Mouse (Mus musculus) 3134 (cell line): Measurements from ENCODE around the gene Epsti1.
"Not testable (repeated sequence)": the region's sequence is repeated elsewhere in the genome, so short reads cannot be mapped to it uniquely, and the experiment has no call there.

Experiments
- DNase-seq: peaks from one replicate; pipeline ENCODE4 v3.0.0-alpha.2; 2011; ENCODE audit warnings: low spot score; ENCODE audit not compliant: insufficient read length; ENCODE audit errors: extremely low read depth

The Epsti1 gene

DNA sequence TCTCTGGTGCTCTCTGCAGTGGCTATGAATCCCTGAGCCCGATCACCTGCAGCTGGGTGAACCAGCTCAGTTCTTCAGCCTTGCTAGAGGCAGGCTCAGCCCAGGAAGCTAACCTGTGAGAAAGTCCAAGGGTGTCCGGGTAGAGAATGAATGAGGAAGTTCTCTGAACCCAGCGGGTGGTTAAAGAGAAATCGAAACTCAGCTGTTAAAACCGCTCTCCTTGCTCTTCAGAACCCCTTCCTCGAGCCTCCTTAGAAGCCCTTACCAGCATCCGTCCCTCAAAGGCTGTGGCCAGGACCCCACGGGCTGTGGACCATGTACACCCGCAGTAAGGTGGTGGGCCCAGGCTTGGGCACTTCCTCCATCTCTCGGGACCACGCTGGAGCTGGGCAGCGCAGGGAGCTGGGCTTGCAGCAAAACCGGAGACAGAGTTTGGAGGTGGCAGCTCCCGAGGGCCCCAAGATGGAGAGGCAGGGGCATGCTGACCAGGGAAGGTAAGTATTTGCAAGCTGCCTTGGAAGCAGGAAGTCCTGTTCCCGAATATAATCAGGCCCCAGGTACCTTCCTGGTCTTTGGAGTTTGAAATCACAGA lies at the start of gene Epsti1:
Gene Epsti1, plus strand, starts transcription at position 69 of the 592 bp plus-strand sequence.
- no peak for DNase-seq

DNA sequence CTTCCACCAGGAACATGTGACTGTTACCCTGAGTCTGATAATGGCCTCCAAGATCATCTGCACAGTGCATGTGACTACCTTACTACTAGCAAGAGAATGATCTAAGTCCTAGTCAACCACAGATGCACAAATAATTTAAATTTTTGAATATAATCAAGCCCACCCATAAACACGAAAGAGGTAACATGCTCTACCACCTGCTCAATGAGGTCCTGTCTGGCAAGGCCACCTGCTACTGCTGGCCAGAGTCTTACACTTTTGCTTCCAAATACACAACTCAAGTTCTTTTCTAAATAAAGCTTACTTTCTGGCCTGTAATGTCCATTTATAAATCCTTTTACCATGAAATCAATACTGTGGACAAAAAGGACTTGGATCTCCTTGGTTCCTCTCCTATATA lies 44.1 kb upstream of the Epsti1 start:
- DNase-seq: no peak

GRCm38 (mm10) chr14:77860841-77861560 lies 43.0 kb upstream of the Epsti1 start:
- no peak for DNase-seq

DNA sequence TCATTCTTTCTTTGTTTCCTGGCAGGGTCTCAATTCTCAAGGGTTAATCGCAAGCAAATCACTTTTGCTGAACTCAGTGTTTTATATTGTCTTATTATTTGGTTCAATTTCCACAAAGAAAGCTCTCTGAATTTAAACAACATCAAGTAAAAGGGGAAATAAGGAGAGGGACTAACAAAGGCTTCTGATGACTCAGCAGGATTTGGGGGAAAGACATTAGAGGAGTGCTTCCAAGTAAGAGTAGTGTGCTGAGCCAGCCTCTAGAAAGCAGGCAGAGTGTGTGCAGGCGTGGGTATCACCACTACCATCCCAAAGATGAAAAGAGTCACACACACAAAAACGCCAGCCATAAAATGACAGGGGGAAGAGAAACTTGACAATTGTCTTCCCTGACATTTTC lies 40.0 kb upstream of the Epsti1 start:
- no peak for DNase-seq

GRCm38 (mm10) chr14:77864510-77864909 lies 39.5 kb upstream of the Epsti1 start:
- DNase-seq: no peak

DNA sequence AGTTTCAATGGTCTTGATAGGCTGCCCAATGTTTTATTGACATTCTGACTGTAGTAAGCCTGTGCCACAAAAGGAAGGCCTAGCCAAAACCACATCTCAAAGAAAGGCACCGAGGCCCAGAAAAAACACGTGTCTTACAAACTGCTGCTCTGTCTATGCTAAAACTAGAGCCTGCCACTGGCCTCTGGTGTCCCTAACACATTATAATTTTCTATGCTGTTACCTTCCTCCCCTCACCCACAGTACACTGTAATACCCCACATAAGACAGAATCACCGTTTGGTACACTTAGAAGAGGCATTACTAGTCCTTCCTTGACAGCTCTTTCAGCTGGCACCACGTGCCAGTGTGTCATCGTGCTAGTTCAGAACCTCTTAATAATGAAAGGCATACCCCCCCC lies 36.4 kb upstream of the Epsti1 start:
- no peak for DNase-seq

DNA sequence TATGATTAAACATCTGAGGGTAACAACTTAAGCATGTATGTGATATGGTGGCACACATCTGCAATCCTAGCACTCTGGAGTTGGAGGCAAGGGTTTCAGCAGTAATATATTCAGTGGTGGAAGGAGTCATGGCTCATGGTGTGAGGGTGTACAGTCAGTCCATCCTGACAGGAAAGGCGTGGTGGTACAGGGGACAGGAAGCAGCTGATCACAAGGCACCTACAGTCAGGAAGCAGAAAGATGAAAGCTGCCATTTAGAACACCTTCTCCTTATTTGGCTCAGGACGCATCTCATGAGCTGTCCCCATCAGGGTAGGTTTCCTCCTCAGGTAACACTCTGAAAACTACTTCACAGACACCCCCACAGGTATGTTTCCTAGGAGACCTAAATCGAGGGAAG lies 33.1 kb upstream of the Epsti1 start:
- no peak for DNase-seq

DNA sequence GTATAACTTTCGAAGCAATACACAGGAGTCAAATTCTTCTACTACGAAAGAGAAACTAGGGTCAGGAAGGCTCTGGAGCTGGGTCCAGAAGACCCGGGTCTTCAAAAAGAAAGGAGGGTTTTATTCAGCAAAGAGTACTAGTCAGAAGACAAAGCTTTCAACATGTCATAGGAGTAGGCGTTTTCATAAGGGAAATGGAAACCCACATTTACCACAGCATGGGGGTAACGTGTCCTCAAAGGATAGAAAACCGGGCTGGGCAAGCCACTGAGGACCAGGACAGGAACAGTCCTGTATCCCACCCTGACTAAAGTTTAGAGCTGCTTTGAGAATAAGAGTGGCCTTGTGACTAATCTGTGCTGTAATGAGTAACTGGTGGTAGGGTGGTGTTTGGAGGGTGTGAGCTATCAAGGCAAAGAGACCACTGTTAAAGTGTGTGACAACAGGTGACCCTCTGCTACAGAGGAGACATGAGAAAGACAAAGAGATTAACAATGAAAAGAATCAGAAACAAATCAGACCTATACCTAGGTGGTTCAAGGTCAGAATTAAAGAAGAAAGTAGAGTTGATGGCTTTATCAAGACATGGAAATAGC lies 32.6 kb upstream of the Epsti1 start:
- DNase-seq: no peak

DNA sequence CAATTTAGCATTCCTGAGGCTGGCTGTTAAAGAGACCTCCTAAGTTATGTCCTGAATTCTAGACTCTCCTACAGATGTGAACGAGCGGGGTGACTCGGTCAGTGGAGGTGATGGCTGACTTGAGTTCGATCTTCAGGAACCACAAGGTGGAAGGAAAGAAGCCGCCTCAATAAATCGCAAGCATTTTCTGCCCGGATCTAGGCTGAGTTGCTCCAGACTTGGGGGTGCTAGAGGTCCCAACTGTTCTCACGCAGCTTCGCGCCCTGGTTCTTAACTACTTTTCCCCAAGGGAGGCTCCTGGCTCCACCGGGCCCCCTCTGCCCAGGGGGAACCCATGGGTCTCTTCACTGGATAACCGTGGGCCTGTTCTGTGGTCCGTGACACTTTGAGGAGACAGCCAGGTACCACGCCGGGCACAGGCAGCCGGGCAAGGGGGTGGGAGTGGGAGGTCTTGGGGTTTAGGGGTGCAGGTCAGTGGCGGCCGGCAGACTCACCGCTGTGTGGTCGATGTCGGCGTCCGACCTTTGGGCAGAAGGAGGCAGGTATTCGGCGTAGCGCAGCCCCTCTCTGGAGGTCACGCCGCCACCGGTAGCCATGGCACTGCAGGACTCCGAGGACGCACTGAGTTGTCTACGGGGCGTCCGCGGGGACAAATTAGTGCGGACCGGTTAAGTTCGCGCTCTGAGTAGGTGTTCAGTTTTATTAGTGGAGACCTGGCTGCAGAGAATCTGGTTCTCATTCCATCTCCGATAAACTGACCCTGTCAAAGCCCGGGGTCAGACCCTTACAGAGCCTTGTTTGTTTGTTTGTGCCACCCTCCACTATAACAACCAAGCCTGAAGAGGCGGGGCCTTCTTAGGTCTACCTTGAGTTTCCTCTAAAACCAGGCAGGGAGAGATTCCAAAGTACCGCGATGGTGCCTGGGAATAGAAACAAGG lies 29.5 kb upstream of the Epsti1 start, which contains the start of gene Dnajc15:
Gene Dnajc15, minus strand, starts transcription at position 822 of the 938 bp plus-strand sequence.
- DNase-seq: peak; percentile 73

GRCm38 (mm10) chr14:77876199-77876598 lies 27.8 kb upstream of the Epsti1 start:
- no peak for DNase-seq

- DNase-seq: not testable (repeated sequence)
These were observed 26.2 kb upstream of the Epsti1 start for GRCm38 (mm10) chr14:77877876-77878275.

GRCm38 (mm10) chr14:77881998-77882397 lies 22.0 kb upstream of the Epsti1 start:
- DNase-seq: no peak

DNA sequence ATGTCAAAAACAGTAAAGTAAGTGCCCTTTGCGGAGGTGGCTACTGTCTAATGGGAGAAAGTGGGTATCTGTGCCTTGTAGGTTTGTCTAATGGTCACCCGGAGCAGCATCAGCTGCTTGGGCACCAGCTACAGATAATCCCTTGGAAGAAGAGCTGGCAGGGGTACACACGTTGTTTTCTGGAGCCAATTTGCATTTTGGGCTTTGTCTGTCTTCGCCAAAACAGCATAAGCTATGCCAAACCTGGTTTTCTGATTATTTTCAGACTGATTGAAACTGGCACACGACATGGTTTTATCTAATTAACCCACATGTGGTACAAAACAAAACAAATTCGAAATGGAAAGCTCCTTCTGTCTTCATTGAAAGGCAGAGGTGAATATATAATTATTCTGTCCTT lies 21.4 kb upstream of the Epsti1 start:
- DNase-seq: no peak

GRCm38 (mm10) chr14:77886376-77886775 lies 17.7 kb upstream of the Epsti1 start:
- no peak for DNase-seq

DNA sequence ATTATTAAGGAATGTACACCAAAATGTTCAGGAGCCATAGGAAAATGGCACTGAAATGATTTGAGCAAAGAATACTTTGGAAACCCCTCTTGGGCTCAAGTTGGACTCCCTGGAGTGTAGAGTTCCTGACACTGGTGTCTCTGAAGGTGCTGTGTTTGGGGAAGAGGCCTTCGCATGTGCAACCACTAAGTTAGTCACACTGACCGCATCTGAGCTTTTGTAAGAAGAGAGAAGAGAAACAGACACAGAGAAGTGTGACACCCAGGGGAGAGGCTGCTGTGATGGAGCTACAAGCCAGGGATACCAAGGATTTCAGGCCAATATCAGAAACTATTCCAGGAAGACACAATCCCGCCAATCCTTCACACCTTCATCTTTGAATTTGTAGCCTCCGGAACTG lies 17.1 kb upstream of the Epsti1 start:
- no peak for DNase-seq

GRCm38 (mm10) chr14:77889911-77890310 lies 14.1 kb upstream of the Epsti1 start:
- DNase-seq: no peak

GRCm38 (mm10) chr14:77895951-77896350 lies 8.1 kb upstream of the Epsti1 start:
- DNase-seq: no peak

DNA sequence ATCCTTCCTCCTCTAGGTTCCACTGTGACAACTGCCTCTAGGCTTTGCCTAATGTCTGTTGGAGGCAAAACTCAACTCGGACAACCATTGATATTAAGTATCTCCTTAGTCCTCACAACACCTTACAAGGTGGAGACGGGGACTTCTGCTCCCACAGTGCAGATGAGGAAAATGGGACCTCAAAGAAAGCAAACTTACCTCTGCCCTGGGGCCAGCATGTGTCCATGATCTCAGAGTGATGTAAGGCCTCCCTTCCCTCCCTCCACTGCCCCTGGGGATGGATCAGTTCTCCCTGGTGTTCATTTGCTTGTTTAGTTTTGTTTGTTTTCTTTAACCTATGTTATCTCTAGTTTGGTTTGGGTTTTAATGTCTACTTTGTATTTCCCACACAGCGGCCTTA lies 1.5 kb upstream of the Epsti1 start:
- DNase-seq: no peak

- no peak for DNase-seq
These were observed 1.4 kb downstream of the Epsti1 start for GRCm38 (mm10) chr14:77905466-77905865.

DNA sequence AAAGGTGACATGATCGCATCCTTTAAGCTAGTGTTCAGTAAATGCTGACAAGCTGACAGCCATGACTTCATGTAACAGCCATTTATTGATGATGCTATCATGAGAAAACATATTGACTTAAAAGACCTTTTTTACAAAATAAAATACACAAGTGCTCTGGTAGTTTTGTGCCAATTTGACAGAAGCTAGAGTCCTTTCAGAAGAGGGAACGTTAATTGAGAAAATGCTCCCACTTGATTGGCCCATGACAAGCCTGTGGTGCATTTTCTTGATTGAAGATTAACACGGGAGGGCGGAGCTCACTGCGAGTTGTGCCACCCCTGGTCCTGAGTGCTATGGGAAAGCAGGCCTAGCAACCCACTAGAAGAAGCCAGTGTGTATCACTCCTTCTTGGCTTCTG lies 2.5 kb downstream of the Epsti1 start:
- DNase-seq: no peak

DNA sequence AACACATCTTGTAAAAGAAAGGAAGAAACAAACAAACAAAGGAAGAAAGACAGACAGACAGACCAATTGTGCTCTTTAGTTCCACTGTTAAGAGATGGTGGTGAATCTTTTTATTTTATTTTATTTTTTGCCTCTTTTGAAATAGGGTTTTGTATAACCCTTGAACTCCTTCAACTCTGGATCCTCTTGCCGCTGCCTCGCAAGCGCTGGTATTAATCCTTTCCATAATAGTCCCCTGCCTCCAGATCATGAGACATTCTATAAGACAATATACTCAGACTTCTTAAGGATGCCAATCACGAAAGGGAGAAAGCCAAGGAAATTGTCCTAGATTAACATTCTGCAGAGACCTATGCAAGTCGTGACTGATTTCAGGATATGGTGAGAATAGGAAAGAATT lies 11.7 kb downstream of the Epsti1 start:
- DNase-seq: no peak
